Mouse (Mus musculus) layer of hippocampus, adult 18-20 months (tissue): ENCODE data around the gene Des. TPM values are rescaled to one million over a fixed set of nuclear protein-coding genes. Genes with fewer than 3 reads are reported as not detected.

ENCODE experiments used
- DNase-seq, 2 experiments: peaks; one replicate each; pipeline ENCODE4 v3.0.0; 2022; ENCODE audit warnings: low spot score in 2 of 2
- total RNA-seq, 2 experiments: library from RNA; stranded (reverse); gene quantifications; 2 replicates each; pipeline ENCODE4 v1.2.3; 2021

The Des gene
- total RNA-seq, 2 experiments from 2014 or later, result 0.48 to 0.69 TPM

DNA sequence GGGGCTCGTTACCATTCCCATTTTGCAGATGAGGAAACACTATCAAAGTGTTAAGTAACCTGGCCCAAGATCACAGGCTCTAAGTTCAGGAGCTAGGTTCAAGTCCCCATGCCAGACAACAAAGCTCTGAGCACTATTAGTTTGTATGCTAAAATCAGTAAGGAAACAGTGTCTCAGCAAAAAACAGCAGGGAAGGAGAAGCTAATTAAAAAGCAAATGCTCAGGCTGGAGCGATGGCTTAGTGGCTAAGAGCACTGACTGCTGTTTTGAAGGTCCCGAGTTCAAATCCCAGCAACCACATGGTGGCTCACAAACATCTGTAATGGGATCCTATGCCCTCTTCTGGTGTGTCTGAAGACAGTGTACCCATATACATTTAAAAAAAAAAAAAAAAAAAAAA, 52.1 kb downstream of the Des start:
- DNase-seq, result no peak

GRCm38 (mm10) chr1:75413749-75414148, 53.6 kb downstream of the Des start:
- DNase-seq, result peak in 1 of 2 experiments; percentile 55

Other genes starting within 250 kb of the Des start
- 1 to 10 TPM; 1.7 to 2.6 TPM for gene Nhej1, start 235.1 kb upstream of the Des start, total RNA-seq
- gene Slc23a3, start 226.4 kb upstream of the Des start, total RNA-seq, result under 1 TPM; 0.15 to 0.47 TPM
- 10 to 100 TPM; 29.3 to 31.7 TPM for gene Cnppd1, start 217.6 kb upstream of the Des start, total RNA-seq
- 100 to 1,000 TPM; 183 to 185 TPM for gene Retreg2, start 217.6 kb upstream of the Des start, total RNA-seq
- gene Zfand2b, start 191.7 kb upstream of the Des start, total RNA-seq, result 10 to 100 TPM; 35.1 to 38.9 TPM
- 10 to 100 TPM; 26.8 to 30.3 TPM for gene Abcb6, start 179.9 kb upstream of the Des start, total RNA-seq
- 10 to 100 TPM; 26.1 to 26.8 TPM for gene Ankzf1, start 168.2 kb upstream of the Des start, total RNA-seq
- gene Atg9a, start 168.1 kb upstream of the Des start, total RNA-seq, result 100 to 1,000 TPM; 108 to 115 TPM
- gene Glb1l, start 149.5 kb upstream of the Des start, total RNA-seq, result 10 to 100 TPM; 12.0 to 13.4 TPM
- 10 to 100 TPM; 77.3 to 86.6 TPM for gene Stk16, start 149.5 kb upstream of the Des start, total RNA-seq
- 100 to 1,000 TPM; 524 to 572 TPM for gene Tuba4a, start 140.5 kb upstream of the Des start, total RNA-seq
- not detected for gene A630095N17Rik, start 128.2 kb upstream of the Des start, total RNA-seq
- gene Dnajb2, start 123.9 kb upstream of the Des start, total RNA-seq, result 100 to 1,000 TPM in 1 of 2 experiments, 10 to 100 TPM in 1; 93.4 to 100 TPM
- gene Ptprn, start 95.8 kb upstream of the Des start, total RNA-seq, result 100 to 1,000 TPM; 399 to 401 TPM
- 100 to 1,000 TPM; 104 to 114 TPM for gene Resp18, start 81.9 kb upstream of the Des start, total RNA-seq
- 10 to 100 TPM; 49.2 to 50.0 TPM for gene Dnpep, start 42.3 kb upstream of the Des start, total RNA-seq
- gene Speg, start 15.0 kb downstream of the Des start, total RNA-seq, result 100 to 1,000 TPM; 168 to 178 TPM
- 10 to 100 TPM; 66.4 to 69.1 TPM for gene Gmppa, start 75.6 kb downstream of the Des start, total RNA-seq
- 1 to 10 TPM; 7.3 to 8.1 TPM for gene Asic4, start 90.1 kb downstream of the Des start, total RNA-seq
- gene Chpf, start 119.0 kb downstream of the Des start, total RNA-seq, result 10 to 100 TPM; 90.3 to 91.5 TPM
- gene Tmem198, start 119.2 kb downstream of the Des start, total RNA-seq, result 10 to 100 TPM; 68.6 to 70.6 TPM
- gene Obsl1, start 146.1 kb downstream of the Des start, total RNA-seq, result 10 to 100 TPM; 18.3 to 19.2 TPM
- 10 to 100 TPM; 13.1 to 14.5 TPM for gene Inha, start 146.7 kb downstream of the Des start, total RNA-seq
- 10 to 100 TPM; 22.8 to 24.2 TPM for gene Stk11ip, start 161.2 kb downstream of the Des start, total RNA-seq
- 100 to 1,000 TPM; 109 to 111 TPM for gene Slc4a3, start 185.9 kb downstream of the Des start, total RNA-seq